Mouse (Mus musculus) heart, postnatal 10 days (tissue): ENCODE results near the gene Slc6a16. TPM values are rescaled to one million over a fixed set of nuclear protein-coding genes. Genes with fewer than 3 reads are reported as not detected.

Source experiments
- DNase-seq, 2 experiments: peaks; one replicate each; pipeline ENCODE4 v3.0.0; 2021
- intact Hi-C: fragments of 180-260 bp; cut with DNase I; formaldehyde crosslinking; loops from one replicate; pipeline ENCODE4 v1.15.1; 2025
- total RNA-seq, 2 experiments: library from RNA; stranded (reverse); gene quantifications; 2 replicates each; pipeline ENCODE4 v1.2.3; 2021

Slc6a16 gene
- not detected for total RNA-seq

DNA sequence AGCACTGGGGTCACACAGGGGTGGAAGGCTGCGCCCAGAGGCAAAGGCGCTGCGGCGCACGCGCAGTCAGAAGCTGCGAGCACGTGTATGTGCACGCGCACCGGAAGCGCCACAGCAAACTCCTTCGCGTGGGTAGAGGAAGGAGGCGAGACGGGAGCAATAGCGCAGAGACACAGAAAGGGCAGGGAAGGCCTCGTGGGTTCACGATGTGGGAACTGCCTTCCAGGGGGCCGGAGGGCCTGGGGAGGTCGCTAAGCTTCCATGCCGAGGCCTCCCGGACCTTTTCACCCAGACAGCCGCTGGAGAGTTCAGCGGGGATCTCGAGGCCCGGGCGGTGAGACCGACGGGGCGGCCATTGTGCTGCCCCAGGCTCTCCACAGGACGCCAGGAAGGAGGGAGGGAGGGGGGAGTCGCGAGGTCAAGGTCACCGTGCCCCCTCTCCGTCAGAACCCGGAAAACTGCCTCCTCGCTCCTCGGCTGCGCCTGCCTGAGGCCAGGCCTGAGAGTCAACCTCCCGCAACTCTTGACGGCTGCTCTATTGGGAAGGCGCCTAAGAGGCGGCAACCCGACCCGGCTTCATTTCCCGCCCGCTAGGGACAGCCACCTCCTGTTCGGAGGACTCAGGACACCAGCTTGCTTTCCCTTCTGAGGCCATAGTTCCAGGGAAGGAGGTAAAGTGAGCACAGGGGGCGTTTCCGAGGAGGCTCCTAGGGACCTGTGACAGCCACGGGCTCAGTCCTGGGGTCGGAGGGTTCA, at the start of gene Slc6a16:
Slc6a16 (plus strand) TSS at position 453 of the 756 bp plus-strand sequence.
- DNase-seq: peak; percentile 28 to 47
- intact Hi-C loops: no loop called here

DNA sequence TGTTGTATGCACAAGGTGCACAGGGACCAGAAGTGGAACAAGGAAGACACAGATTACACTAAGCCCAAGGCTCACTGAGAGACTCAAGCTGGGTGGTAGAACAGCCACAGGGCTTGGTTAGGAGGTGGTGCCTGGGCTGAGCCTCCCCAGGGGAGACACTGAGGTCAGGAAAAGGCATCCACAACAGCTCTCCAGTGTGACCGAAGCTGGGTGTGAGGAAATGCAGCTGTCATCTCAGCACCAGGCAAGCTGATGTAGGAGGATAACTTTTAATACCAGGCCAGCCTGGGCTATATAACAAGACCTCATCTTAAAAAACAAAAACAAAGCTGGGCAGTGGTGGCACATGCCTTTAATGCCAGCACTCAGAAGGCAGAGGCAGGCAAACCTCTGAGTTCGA, 49.7 kb upstream of the Slc6a16 start:
- intact Hi-C loops: no loop called here

GRCm38 (mm10) chr7:45191803-45192363, 49.0 kb upstream of the Slc6a16 start:
- intact Hi-C loops: no loop called here
- no peak for DNase-seq

More for the DNA sequence above, 49.7 kb upstream of the Slc6a16 start:
- DNase-seq: peak in 1 of 2 experiments; percentile 19

DNA sequence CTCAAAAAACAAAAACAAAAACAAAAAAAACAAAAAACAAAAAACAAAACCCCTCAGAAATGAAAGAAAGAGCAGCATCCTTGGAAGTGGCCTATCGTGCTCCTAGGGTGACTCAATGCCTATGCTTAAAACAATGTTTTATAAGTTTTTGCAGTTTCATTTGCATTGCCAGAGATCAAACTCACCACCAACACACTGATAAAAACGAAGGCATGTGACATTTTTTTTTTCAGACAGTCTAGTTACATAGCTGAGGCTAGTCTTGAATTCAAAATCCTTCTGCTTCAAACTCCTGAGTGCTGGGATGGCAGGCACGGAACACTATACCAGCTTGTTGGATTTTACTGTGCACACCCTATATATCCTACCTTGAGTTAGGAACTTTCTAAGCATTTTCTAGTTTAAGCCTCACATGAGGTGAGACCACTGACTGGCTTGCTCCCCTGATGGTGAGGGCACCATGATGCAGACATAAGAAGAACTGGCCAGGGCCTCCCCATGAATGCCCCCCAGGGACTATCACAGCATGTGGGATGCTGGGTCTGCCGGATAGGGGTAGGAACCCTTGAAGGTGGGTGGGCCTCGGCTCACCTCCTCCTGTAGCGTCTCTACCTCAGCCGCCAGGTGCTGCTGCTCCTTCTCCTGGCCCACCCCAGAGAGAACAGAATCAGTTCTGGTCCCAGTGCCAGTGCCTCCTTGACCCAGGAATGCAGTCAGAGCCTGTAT, 48.1 kb upstream of the Slc6a16 start:
- intact Hi-C loops: no loop called here
- no peak for DNase-seq

DNA sequence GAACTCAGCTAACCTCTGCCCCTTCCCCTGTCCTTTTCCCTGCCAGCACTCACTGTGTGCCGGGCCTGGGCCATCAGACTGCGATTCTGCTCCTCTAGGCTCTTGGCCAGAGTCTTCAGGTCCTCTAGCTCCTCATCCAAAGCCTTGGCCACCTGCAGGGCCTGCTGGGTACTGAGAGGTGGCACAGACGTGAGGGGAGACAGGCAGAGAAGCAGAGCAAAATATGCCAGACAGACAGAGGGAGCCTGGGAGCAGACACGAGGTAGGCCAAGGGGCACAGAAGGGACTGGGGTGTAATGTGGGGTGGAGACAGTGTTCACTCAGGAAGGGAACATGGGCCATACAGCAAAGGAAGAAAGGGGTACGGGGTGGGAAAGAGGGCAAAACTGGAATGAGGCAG, 47.5 kb upstream of the Slc6a16 start:
- intact Hi-C loops: no loop called here
- DNase-seq: no peak

- no peak for DNase-seq
- intact Hi-C loops: no loop called here
Observed at GRCm38 (mm10) chr7:45193871-45194785, 46.8 kb upstream of the Slc6a16 start.

DNA sequence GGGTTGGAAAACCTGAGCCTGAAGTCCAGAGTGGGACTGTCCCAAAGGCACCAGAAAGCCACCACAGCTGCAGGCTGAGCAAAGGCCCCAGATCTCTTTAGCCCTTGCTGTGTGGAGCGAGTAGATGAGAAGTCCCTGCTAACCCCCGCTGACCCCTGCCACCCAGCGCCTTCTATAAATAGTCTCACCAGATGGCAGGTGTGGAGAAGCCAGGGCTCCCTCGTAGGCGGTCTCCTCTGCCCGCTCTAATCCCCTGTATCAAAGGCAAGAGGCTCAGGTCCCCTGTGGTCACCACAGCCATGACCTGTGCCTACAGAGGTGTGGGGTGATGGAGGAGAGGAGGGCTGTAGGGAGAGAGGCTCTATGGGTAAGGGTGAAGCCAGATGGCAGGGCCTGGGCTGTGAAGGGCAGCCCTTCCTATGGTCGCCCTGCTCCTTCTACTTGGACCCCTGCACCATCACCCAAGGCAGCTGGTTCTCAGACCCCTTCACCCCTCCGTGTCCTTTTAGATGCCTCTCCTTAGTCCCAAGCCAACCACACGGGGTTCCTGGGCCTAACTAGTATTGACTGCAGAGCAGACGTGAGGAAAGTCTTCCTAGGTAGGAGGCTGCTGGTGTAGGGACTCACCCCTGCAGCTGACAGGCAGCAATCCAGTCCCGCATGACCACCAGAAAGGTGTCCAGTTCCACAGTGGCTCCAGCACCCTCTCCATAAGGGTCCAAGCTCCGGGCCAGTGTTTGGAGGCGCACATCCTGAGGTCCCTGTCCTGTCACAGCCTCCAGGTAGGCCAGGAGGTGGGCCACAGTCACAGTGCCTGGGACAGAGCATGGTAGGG, 45.3 kb upstream of the Slc6a16 start:
- DNase-seq: peak; percentile 24 to 39
- intact Hi-C loops: no loop called here

DNA sequence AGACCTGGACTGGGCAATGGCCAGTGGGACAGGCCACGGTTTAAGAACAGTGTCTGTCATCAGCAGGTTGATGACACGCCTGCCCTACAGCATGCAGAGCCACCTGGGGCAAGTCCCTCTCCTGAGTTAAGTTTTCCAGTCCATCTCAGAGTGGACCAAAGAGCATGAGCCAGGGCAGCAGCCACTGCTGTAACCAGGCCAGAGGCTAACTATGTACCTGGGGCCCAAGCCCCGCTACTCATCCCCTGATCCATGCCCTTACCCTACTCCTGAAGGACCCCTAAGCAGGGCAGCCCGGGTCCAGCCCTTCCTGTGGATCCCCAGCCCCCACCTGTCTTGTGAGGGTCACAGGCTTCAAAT, 44.7 kb upstream of the Slc6a16 start:
- no peak for DNase-seq
- intact Hi-C loops: no loop called here

DNA sequence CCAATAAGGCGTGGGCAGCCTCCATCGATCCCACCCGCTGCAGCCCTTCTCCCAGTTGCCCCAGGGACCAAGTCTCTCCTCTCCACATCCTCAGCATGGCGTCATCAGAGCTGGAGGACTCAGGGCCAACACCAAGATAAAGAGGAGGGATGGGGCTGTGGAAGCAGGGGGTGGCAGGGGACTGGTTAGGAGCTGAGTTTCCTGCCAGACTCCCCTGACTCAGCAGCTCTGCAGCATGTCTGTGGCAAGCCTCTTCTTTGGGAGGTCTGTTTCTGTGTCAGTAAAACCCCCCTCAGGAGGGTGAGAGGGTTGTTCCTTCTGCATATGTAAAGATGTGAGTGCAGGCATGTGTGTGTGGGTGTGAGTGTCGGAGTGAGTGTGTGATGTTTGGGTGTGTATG, 43.9 kb upstream of the Slc6a16 start:
- DNase-seq: no peak
- intact Hi-C loops: no loop called here

DNA sequence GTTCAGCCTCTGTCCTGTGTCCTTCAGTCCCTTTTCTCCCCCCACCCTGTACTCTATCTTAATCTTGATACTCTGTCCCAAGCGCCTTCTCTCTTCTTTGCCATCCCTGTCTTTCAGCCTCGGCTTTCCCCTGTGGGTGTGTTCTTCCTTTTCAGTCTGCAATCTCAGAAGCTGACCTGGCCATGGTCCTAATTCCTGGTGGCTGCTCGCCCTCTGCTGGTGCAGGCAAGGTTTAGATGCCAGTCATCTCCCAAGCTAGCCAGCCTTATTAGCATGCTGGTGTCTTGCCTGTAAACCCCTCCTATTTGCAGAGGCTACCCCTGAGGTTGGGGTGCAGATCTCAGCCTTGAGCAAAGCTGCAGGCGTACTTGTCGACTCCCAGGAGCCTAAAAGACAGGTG, 42.5 kb upstream of the Slc6a16 start:
- DNase-seq: peak; percentile 84 to 87
- intact Hi-C loops: loop anchor here (1.0 to 2.0 kb wide), 2 partner anchors 36 to 120 kb away; no protein-coding TSS in a partner anchor

GRCm38 (mm10) chr7:45198961-45199360, 41.9 kb upstream of the Slc6a16 start:
- DNase-seq: no peak
- intact Hi-C loops: loop anchor here (1.0 to 2.0 kb wide), 2 partner anchors 37 to 120 kb away; no protein-coding TSS in a partner anchor

DNA sequence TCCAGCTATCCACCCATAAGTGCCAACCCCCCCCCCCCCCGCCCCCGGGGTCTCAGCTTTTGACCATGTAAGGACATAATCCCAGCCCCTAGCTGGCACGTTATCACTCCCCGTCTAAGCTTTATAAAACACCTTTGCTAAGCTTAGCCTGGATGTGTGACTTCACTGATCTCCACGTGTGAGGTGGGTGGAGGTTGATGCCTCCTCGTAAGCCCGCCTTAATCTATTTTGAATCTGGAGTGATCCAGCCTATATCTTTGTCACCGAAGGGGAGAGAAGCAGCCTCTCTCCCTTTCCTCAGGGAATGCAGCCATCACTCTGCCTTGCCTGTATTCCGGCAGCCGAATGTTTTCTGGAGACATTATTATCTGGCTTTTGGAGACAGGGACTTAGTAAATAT, 38.2 kb upstream of the Slc6a16 start:
- intact Hi-C loops: no loop called here
- DNase-seq: no peak

DNA sequence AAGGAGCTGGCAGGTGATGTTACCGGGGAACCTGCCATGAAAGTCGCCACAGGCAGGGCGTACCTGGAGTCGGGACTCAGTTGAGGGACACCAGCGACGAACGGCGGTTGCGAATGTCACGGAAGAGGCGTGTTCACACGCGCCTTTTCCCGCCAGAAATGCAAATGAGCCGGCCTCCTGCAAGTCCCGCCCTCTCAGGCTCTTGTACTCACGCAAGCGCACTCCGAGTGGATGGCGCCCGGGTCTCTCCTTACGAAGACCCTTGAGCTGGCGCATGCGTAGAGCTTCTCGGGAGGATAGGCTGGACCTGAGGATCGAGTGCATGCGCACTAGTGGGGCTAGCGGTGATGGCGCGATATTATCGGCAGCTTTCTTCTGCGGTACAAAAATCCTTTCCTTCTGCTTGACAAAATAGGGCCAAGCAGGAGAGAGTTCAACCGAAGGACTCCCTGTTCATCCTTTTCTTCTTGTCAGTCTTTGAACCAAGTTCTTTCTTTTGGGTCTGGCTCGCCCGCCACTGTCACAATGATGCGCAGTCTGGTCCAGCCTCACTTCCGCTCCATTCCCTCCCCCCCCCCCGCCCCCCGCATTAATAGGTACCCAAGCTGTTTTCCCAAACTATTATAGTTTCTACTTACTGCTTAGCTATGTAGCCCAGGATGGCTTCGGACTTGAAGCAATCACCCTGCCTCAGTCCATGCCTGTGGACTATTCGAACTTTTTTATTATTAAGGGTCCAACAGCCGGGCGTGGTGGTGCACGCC, 36.3 kb upstream of the Slc6a16 start, which contains the start of gene Ccdc155:
Ccdc155 (minus strand) TSS at position 513 of the 764 bp plus-strand sequence.
- peak; percentile 87 to 89 for DNase-seq
- intact Hi-C loops: no loop called here

DNA sequence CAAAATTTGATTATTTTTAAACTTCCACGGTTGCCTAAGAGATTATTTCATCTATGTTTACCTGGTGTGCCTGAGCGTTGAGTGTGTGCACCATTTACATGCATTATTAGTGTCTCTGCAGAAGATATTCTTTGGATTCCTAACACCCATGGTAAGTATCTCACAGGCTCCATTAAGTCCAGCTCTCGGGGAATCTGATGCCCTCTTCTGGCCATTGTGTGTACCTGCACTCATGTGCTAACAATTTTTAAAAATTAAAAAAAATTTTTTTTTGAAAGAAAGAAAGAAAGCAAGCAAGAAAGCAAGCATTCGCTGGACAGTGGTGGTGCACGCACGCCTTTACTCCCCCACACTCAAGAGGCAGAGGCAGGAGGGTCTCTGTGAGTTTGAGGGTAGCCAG, 32.6 kb upstream of the Slc6a16 start:
- DNase-seq: no peak
- intact Hi-C loops: no loop called here

- intact Hi-C loops: no loop called here
Observed at GRCm38 (mm10) chr7:45211070-45211469, 29.8 kb upstream of the Slc6a16 start.

GRCm38 (mm10) chr7:45211851-45212251, 29.0 kb upstream of the Slc6a16 start, which contains the start of gene Dkkl1:
Dkkl1 (minus strand) TSS chr7:45212147.
- intact Hi-C loops: no loop called here
- no peak for DNase-seq

More at GRCm38 (mm10) chr7:45211070-45211469, 29.8 kb upstream of the Slc6a16 start:
- no peak for DNase-seq

DNA sequence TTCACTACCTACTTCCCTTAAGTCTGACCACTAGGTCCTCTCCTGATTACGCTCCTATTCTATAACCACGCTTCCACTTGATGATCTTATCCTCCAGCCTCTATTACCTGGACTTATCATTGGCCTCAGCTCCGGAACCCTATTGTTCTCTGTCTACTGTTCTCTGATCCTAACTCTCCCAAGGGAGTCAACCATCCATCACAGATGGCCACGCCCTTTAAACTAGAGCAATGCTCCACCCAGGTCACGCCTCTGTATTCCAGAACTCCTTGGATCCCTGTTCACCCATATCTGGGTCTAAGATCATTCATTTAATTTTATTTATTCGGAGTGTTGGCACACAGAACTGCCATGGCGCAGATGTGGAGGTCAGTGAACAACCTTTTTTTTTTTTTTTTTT, 28.5 kb upstream of the Slc6a16 start:
- no peak for DNase-seq
- intact Hi-C loops: no loop called here

- intact Hi-C loops: no loop called here
- no peak for DNase-seq
Observed at GRCm38 (mm10) chr7:45213708-45214107, 27.2 kb upstream of the Slc6a16 start.
